Mouse (Mus musculus) small intestine, adult 2 months (tissue): Measurements from ENCODE around the gene Cyp39a1. TPM values are rescaled to one million over a fixed set of nuclear protein-coding genes. Genes with fewer than 3 reads are reported as not detected.
A peak's percentile ranks its signal among the peaks of the same experiment; 100 is the strongest.

ENCODE experiments used
- H3K27ac ChIP-seq: fragments of 200-500 bp; 2 replicates; pipeline ENCODE4 v1.5.1; 2012; ENCODE audit warnings: low read depth, low read length, control low read depth, inconsistent platforms; ENCODE audit not compliant: insufficient read depth
- H3K27me3 ChIP-seq: fragments of 200-500 bp; 2 replicates; pipeline ENCODE4 v1.6.1; 2012; ENCODE audit warnings: mild to moderate bottlenecking, moderate library complexity, low read length, inconsistent platforms; ENCODE audit not compliant: control insufficient read depth, insufficient read depth
- H3K36me3 ChIP-seq: fragments of 200-500 bp; 2 replicates; pipeline ENCODE4 v1.6.1; 2012; ENCODE audit warnings: mild to moderate bottlenecking, low read length, control low read depth, inconsistent platforms; ENCODE audit not compliant: control insufficient read depth, insufficient read depth
- H3K4me1 ChIP-seq: fragments of 200-500 bp; 2 replicates; pipeline ENCODE4 v1.6.1; 2012; ENCODE audit warnings: low read length, inconsistent platforms, mixed read lengths; ENCODE audit not compliant: control insufficient read depth, insufficient read depth, insufficient read length
- H3K4me3 ChIP-seq: fragments of 200-500 bp; 2 replicates; pipeline ENCODE4 v1.5.1; 2012; ENCODE audit warnings: low read depth, mild to moderate bottlenecking, control low read depth, inconsistent platforms, low read length, moderate library complexity
- CTCF ChIP-seq: fragments of 200-500 bp; IDR thresholded peaks from 2 replicates; pipeline ENCODE4 v1.5.1; 2012; ENCODE audit warnings: low read depth, mild to moderate bottlenecking, control low read depth, inconsistent platforms, low read length, moderate library complexity, mixed read lengths; ENCODE audit not compliant: insufficient replicate concordance, insufficient read length; ENCODE audit errors: extremely low read depth
- POLR2A ChIP-seq: fragments of 200-500 bp; IDR thresholded peaks from 2 replicates; pipeline ENCODE4 v1.6.1; 2012; ENCODE audit warnings: low read depth, mild to moderate bottlenecking, control low read depth, inconsistent platforms, low read length, moderate library complexity
- WGBS: fragments of 180-500 bp; shearing (Covaris S2); methylation state at CpG from one replicate; pipeline ENCODE4 v1.1.7; 2018; 5-methylcytosine and 5-hydroxymethylcytosine counted together
- polyA plus RNA-seq: library from polyadenylated mRNA; depleted of rRNA; stranded (reverse); fragments of >200 nt; gene quantifications from 2 replicates; pipeline ENCODE4 v1.2.3, GENCODE M21; 2012

The Cyp39a1 gene
- polyA plus RNA-seq, 1 experiment, result 0.52 TPM

GRCm38 (mm10) chr17:43651314-43652046, 15.7 kb upstream of the Cyp39a1 start:
- WGBS, result 64% methylated on average over 14 of the region's 14 CpGs
- Histone ChIP-seq H3K27ac (no peak overlapping the region), H3K27me3 (no peaks in the 10 kb centered on the region), H3K4me1 (no peaks in the 10 kb centered on the region), H3K4me3 (no peak overlapping the region), H3K36me3 (no peaks in the 10 kb centered on the region)
- TF ChIP-seq CTCF (no peak), POLR2A (no peak)

- H3K27ac ChIP-seq, result 0 out of 2 replicates have a peak within 1 kb of the TSS, but pooled peaks have one; percentile 20
- 0 out of 2 replicates have a peak, but pooled peaks cover 2% of the 10 kb centered on the region for H3K4me1 ChIP-seq
- 1% methylated on average over 41 of the region's 41 CpGs for WGBS
- TF ChIP-seq POLR2A (no peak), CTCF (no peak)
- peak within 1 kb of the TSS; percentile 78 for H3K4me3 ChIP-seq
- H3K36me3 ChIP-seq, result no peaks in the 10 kb centered on the region
- H3K27me3 ChIP-seq, result no peaks in the 10 kb centered on the region
Measured at GRCm38 (mm10) chr17:43666576-43667289, 492 bp upstream of the Cyp39a1 start, which contains the start of gene Slc25a27. Gene Slc25a27, minus strand, starts transcription at chr17:43667214.

DNA sequence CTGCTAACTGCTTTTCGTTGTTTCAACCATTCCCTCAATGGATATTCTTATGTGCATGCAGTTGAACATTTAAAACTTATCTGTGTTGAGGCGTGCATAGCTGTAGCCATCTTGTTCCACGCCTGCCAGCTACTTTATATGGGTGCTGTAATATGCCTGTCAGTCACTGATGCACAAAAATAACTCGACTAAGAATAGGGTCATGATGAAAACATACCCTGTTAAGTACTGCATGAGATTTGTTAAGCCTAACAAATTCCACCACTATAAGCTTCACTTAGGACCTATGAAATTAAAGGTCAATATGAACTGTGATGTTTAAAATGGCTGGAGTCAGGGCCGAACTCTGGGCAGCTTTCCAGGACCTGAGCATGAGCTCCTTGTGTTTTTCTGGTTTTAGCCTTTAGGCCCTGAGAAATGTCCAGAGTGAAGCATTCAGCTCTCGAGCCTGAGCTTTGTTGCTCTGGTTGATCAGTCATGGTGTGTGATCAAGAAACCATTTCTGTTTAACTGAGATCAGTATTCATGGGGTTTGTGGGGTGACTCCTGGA, 2.0 kb downstream of the Cyp39a1 start:
- no peaks in the 10 kb centered on the region for H3K36me3 ChIP-seq
- no peak for TF ChIP-seq CTCF
- no peak for TF ChIP-seq POLR2A
- 0 out of 2 replicates have a peak, but pooled peaks cover 2% of the 10 kb centered on the region for H3K4me1 ChIP-seq
- 58% methylated on average over 6 of the region's 6 CpGs for WGBS
- H3K4me3 ChIP-seq, result no peak overlapping the region
- H3K27me3 ChIP-seq, result no peaks in the 10 kb centered on the region
- H3K27ac ChIP-seq, result no peak overlapping the region

DNA sequence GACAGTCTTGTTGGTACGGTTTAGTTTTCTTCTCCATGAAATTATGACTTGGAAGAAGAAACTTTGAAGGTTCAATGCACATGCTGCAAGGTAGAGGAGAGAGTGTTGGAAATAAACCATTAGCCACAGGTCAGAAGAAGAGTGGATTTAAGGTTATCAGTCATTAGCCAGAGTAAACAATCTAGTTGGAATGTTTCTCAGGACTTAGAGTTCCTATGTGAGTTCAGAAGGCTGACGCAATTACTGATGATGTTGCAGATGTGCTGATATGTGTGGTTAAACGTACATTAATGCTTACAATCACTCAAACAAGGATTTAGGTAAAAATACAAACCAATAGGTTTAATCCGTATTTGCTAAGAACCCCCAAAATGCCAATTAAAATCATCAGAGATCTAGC, 4.7 kb downstream of the Cyp39a1 start:
- H3K27me3 ChIP-seq, result no peaks in the 10 kb centered on the region
- no peak overlapping the region for H3K27ac ChIP-seq
- H3K4me1 ChIP-seq, result peaks cover 5% of the 10 kb centered on the region; the same call in 1 of the 2 replicates
- no peaks in the 10 kb centered on the region for H3K36me3 ChIP-seq
- no peak overlapping the region for H3K4me3 ChIP-seq
- TF ChIP-seq CTCF (no peak), POLR2A (no peak)
- 52% methylated on average over 4 of the region's 4 CpGs for WGBS

DNA sequence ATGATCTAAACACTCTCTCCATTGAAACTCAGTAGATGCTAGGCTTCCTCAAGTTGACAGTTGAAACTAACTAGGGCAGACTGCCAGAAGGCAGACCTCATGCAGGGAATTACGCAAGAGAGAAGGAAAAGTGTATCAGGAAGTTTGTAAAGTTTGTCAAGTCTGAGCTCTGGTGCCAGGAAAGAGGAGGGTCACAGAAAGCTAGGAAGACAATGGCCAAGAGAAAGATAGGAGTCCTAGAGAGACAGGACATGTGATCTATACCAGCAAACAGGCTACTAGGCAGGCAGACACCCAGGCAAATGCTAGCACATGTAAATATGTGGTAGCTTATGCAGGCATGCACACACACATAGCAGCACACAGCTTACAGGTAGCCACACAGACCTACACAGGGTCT, 8.0 kb downstream of the Cyp39a1 start:
- 22% methylated on average over 1 of the region's 1 CpGs for WGBS
- Histone ChIP-seq H3K4me3 (no peak overlapping the region), H3K4me1 (peaks cover 5% of the 10 kb centered on the region; the same call in 1 of the 2 replicates), H3K36me3 (no peaks in the 10 kb centered on the region), H3K27me3 (no peaks in the 10 kb centered on the region), H3K27ac (no peak overlapping the region)
- no peak for TF ChIP-seq CTCF
- no peak for TF ChIP-seq POLR2A

GRCm38 (mm10) chr17:43676241-43676640, 9.0 kb downstream of the Cyp39a1 start:
- H3K27me3 ChIP-seq, result no peaks in the 10 kb centered on the region
- peaks cover 5% of the 10 kb centered on the region; the same call in 1 of the 2 replicates for H3K4me1 ChIP-seq
- H3K4me3 ChIP-seq, result no peak overlapping the region
- no peak overlapping the region for H3K27ac ChIP-seq
- no peaks in the 10 kb centered on the region for H3K36me3 ChIP-seq
- 93% methylated on average over 1 of the region's 1 CpGs for WGBS
- no peak for TF ChIP-seq CTCF
- TF ChIP-seq POLR2A, result no peak

GRCm38 (mm10) chr17:43677317-43677716, 10.1 kb downstream of the Cyp39a1 start:
- TF ChIP-seq CTCF, result no peak
- TF ChIP-seq POLR2A, result no peak
- WGBS, result 22% methylated on average over 1 of the region's 1 CpGs
- Histone ChIP-seq H3K4me1 (peaks cover 5% of the 10 kb centered on the region; the same call in 1 of the 2 replicates), H3K36me3 (peaks cover 2% of the 10 kb centered on the region; the same call in 1 of the 2 replicates), H3K27me3 (no peaks in the 10 kb centered on the region), H3K4me3 (no peak overlapping the region), H3K27ac (no peak overlapping the region)
